Mouse (Mus musculus): ENCODE measurements around the gene Pfdn4.
A peak's percentile ranks its signal among the peaks of the same experiment; 100 is the strongest.
"Not testable (repeated sequence)": the region's sequence is repeated elsewhere in the genome, so short reads cannot be mapped to it uniquely, and the experiment has no call there.

Pfdn4 gene

GRCm38 (mm10) chr2:170496154-170496930, at the start of gene Pfdn4:
Gene Pfdn4 (plus strand): TSS chr2:170496428.
- peak; percentile 30 to 61 for DNase-seq

GRCm38 (mm10) chr2:170446843-170447383, 49.3 kb upstream of the Pfdn4 start:
- DNase-seq: no peak

GRCm38 (mm10) chr2:170447651-170448050, 48.6 kb upstream of the Pfdn4 start:
- DNase-seq: peak in 1 of 2 experiments; percentile 12

DNA sequence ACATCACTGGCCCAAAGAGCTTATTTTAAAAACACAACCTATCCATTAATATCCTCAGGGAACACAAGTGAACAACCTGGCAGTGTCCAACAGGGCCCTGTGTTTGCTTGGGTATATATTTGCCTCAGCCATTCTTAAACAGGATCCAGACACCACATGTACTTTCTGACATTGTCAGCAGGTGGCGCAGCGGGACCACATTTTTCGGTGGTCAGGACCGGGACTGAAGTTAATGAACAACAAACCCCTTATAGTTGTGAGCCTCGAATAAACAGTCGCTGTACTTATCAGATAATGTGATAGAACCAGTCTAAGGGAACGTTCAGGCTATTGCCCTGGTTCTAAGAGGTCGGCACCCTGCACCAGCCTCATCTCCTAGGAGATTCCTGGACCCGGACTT, 45.3 kb upstream of the Pfdn4 start:
- peak; percentile 82 to 84 for DNase-seq

DNA sequence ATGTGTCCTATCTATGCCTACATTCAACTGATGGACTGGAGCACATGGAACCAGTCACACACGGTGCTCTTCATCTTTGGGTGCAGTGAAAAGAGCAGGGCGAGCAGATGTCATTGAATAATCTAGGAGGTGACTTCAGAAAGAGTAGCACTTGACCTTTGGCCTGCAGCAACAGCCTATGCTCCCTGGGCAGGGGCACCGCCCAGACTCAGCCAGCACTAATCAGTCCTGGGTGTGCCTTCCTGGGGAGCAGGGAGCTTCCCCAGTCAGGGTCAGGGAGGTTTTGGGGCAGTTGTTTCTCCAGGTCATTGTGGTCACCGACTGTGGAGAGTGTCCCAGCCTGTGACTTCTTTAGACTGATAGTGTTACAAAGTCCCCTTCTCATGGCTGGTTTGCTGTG, 42.4 kb upstream of the Pfdn4 start:
- DNase-seq: not testable (repeated sequence)

DNA sequence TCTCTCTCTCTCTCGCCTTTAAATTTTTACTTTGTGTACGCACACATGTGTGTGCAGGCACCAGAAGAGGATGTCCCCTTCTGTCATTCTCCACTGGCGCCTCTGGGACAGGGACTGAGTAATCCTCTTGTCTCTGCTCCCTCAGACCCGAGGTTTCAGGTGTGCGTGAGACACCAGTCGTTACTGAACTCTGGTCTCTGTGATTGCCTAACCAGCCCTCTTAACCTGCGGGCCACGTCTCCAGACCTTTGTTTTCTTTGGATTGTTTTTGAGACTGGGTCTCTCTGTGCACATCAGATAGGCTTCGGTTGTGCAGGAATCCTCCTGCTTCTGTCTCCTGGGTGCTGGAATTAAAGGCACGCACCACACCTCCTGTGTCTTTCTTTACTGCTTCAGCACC, 37.0 kb upstream of the Pfdn4 start:
- peak; percentile 7 to 57 for DNase-seq

- peak; percentile 64 to 92 for DNase-seq
Observed at GRCm38 (mm10) chr2:170459805-170460204, 36.4 kb upstream of the Pfdn4 start.

DNA sequence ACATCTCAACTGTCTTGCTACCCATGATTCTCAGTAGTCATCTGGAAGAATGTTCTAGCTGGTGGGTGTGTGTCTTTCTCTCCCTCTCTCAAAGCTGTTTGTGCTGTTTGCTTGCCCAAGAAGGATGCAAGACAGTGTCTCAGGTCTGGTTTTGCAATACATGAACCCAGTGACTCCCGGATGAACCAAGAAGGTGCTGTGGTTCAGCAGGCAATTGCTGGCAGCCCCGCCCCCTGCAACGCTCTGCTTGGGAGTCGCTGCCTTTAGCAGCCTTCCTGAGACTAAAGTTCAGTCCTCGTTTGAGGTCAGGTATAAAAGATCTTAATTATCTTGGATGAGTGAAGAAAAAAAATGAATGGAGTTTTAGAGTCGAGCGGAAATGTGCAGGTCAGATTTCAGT, 34.6 kb upstream of the Pfdn4 start:
- DNase-seq: peak; percentile 83 to 95

DNA sequence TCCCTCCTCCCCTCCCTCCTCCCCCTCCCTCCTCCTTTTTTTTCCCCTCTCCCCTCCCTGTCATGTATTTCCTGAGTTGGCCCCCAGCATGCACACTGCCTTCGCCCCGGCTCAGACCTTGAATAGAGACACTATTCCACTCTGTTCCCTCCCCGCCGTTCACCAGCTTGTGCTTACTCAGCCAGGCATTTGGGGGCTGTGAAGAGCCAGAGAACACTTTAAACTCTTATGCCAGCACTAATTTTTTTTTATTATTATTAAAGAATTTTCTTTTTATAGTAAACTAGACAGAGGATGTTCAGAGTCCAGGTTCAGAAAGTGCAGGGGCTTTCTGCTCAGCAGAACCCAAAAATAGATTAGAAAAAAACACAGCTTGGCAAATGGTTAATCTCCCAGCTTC, 31.4 kb upstream of the Pfdn4 start:
- DNase-seq: peak; percentile 67 to 92

GRCm38 (mm10) chr2:170468009-170468408, 28.2 kb upstream of the Pfdn4 start:
- DNase-seq: peak; percentile 40 to 51

- DNase-seq: peak; percentile 91 to 94
Observed at GRCm38 (mm10) chr2:170469616-170470308, 26.5 kb upstream of the Pfdn4 start.

DNA sequence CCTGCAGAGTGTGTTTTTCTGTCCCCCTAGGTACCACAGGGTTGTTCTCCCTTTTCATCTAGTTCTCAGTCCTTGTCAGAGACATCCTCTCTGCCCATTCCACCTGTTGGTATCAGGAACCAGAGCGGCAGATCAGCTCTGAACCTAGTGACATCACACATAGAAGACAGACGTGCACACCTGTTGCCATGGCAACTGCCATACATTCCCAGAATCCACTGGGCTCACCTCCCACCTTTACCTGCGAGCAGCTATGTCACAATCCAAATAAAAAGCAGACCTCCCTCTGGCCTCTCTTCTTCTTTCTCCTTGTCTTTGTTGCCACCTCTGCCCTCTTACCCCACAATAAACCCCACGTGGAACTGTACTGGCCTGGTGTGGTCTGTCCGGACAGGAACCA, 25.6 kb upstream of the Pfdn4 start:
- DNase-seq: peak in 1 of 2 experiments; percentile 25

DNA sequence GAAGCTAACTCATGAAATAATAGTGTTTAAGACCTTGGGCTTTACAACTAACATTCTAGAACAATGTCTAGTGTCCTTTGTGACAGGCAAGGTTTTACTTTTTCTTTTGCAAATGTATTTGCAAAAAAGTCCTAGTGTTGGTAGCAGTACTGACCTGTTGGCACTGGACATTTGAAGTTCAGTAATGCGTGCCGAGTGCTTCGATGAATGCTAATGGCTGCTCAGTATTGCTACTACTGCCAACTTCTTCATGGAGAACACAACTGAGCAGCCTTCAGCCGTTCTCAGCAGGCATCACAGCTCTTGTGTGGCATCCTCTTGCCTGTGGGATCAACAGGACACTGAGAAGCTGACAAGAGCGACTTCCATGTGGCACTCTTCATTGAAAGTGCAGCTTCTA, 22.1 kb upstream of the Pfdn4 start:
- peak in 1 of 2 experiments; percentile 43 for DNase-seq

- DNase-seq: peak; percentile 46 to 77
Observed at GRCm38 (mm10) chr2:170475164-170475563, 21.1 kb upstream of the Pfdn4 start.

- DNase-seq: peak; percentile 38 to 57
Observed at GRCm38 (mm10) chr2:170476215-170476614, 20.0 kb upstream of the Pfdn4 start.

DNA sequence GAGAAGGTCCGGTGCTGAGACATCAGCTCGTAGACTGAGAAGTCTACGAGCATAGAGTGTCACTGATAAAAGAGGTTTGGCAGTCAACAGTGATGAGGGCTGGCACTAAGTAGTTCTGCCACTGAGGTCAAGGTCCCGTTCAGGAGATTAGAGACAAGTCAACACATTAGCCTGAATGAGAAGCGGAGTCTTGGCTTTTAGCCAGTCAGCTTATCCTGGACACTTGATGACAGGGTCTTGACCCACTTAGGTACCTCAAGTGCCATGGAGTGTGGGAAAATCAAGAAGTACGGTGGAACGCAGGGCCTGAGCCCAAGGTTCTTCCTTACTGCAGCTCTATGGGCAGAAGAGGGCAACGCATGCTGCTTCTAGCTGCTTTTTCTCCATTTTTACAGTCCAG, 19.6 kb upstream of the Pfdn4 start:
- DNase-seq: peak in 1 of 2 experiments; percentile 43

DNA sequence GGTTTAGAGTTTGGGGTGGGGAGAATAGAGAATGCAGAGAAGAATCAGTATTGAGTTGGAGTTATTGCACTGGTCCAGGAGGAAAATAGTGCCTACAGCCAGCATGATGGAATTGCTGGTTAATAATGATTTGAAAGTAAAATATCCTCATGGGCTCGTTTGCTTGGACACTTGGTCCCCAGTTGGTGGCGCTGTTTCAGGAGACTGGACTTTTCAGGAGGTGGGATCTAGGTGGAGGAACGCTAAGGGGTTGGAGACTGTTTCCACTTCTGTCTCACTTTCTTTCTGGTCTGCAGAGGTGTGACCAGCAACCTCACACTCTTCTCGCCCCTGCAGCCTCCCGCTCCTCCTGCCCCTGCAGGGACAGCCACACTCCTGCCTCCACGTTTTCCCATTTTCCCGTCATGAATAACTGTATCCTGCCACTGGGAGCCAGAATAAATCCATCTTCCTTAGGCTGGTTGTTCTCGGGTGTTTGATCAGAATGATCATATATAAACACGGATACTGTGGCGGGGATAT, 14.1 kb upstream of the Pfdn4 start:
- DNase-seq: peak in 1 of 2 experiments; percentile 51

DNA sequence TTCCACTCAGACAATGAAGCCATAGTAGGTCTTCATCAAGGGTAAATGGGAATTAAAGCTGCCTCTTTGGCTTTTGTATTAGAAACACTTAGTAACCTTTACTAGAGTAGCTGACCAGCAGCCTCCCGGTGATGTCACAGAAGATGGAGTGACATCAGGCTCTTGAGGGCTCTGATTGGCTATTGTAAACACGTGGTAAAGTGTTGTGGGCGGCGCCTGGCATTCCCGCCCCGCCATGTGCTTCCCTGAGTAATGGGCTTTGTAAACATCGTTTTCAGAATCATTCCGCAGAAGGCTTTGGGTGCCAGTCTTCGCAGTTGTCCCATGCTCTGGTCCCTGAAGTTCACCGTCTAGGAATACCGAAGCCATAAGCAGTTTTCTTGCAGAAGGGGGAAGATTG, 12.3 kb upstream of the Pfdn4 start:
- DNase-seq: no peak

- no peak for DNase-seq
Observed at GRCm38 (mm10) chr2:170487202-170487601, 9.0 kb upstream of the Pfdn4 start.

DNA sequence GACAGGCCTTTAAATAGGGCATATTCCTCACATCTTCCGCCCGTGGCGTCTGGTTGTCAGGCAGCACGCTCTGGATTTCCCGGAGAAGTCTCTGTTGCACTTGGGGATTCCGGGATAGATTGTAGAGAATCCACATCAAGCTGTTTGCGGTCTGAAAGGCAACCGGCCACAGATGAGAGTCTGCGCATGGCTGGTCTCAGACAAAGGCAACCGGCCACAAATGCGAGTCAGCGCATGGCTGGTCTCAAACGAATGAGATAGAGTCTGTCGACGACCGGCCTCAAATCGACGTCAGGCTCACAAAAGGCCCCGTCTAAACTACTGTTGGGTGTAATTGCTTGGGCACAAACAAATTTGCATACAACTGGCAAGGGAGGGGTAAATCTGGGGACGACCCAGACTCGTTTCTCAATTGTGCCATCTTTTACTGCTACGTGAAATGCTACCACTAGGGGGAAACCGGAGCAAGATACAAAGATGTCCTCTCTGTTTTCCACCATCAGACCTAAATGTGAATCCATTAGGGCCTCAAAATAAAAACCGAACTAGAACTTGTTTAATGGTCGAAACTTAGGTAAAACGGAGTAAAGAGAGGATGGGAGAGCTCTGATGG, 8.2 kb upstream of the Pfdn4 start:
- DNase-seq: peak in 1 of 2 experiments; percentile 41

- no peak for DNase-seq
Observed at GRCm38 (mm10) chr2:170494784-170495710, 1.2 kb upstream of the Pfdn4 start.

DNA sequence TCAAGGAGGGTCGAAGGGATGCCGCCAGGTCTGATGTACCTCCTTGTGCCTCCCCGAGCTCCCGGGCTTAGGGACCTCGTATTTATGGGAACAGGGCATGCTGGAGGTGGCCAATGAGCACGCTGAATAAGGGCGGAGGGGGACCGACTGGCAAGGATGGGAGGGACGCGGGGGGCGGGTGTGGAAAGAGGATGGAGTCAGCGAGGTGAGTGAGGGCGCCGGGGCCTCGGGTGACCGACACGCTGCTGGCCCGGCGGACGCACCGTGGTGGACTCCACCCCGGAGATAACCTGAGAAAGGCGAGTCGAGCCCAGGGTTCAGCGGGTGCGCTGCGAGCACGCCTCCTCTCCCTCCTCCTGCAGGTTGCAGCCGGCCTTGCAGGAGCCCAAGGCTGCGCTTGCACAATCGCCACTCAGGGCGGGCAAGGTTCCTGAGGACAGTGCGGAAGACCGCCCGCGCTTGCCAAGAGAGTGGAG, 901 bp downstream of the Pfdn4 start, which contains the start of gene Cyp24a1:
TSS of gene Cyp24a1 (minus strand) at position 55 of the 476 bp plus-strand sequence.
- DNase-seq: peak; percentile 78 to 95

All from kidney, postnatal 25 days (tissue).